Mouse (Mus musculus) heart, adult 2 months (tissue): ENCODE measurements around the gene Sbk2.

ENCODE experiments used
- CTCF ChIP-seq: fragments of 200-600 bp; IDR thresholded peaks from 2 replicates; pipeline ENCODE4 v1.8.1; 2022; ENCODE audit warnings: antibody characterized with exemption, mild to moderate bottlenecking, moderate library complexity
- POLR2A ChIP-seq: fragments of 200-500 bp; IDR thresholded peaks from 2 replicates; pipeline ENCODE4 v1.6.1; 2011; ENCODE audit warnings: mild to moderate bottlenecking, low read depth, low read length, control low read depth; ENCODE audit not compliant: insufficient read depth

- TF ChIP-seq CTCF (no peak), POLR2A (no peak)
Observed at GRCm38 (mm10) chr7:4933103-4933502, 31.1 kb downstream of the Sbk2 start.
